Mouse (Mus musculus): Measurements from ENCODE around the gene Cd300lf. TPM values are rescaled to one million over a fixed set of nuclear protein-coding genes. Genes with fewer than 3 reads are reported as not detected.

The Cd300lf gene
- polyA plus RNA-seq, 1 experiment from 2014 or later, result 0.52 TPM

DNA sequence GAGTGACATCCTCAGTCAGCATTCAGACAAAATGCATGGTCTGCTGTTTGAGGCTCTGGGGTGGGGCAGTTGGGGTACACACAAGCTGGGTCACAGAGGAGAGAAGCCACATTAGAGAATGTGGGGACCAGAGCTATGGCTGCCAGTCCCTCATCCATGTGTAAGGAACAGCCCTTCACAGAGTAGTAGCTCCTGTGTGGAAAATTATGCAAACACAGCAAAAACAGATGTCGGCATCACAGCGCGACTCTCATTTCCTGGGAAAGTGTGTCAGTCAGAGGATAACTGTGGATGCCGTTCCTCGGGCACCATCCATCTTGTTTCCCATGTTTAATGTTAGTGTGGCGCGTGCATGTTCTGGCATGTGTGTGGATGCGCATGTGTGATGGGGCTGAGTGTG is 25.6 kb downstream of the Cd300lf start:
- Histone ChIP-seq H3K36me3 (ENCODE audit: insufficient read depth, low read length) (no peaks in the 10 kb centered on the region), H3K27ac (ENCODE audit: low read length) (no peak overlapping the region), H3K9me3 (ENCODE audit: low read length) (no peaks in the 10 kb centered on the region), H3K9ac (replicated peaks; ENCODE audit: low read length) (no peak overlapping the region), H3K27me3 (ENCODE audit: insufficient read depth, low read length) (no peaks in the 10 kb centered on the region), H3K4me1 (ENCODE audit: insufficient read depth, low read length) (no peaks in the 10 kb centered on the region), H3K4me2 (replicated peaks; ENCODE audit: low read depth, low read length) (no peak overlapping the region), H3K4me3 (ENCODE audit: low read length) (no peak overlapping the region)
- 85% methylated on average over 8 of the region's 8 CpGs for WGBS
- no peak for ATAC-seq (ENCODE audit: low FRiP score, low TSS enrichment)

DNA sequence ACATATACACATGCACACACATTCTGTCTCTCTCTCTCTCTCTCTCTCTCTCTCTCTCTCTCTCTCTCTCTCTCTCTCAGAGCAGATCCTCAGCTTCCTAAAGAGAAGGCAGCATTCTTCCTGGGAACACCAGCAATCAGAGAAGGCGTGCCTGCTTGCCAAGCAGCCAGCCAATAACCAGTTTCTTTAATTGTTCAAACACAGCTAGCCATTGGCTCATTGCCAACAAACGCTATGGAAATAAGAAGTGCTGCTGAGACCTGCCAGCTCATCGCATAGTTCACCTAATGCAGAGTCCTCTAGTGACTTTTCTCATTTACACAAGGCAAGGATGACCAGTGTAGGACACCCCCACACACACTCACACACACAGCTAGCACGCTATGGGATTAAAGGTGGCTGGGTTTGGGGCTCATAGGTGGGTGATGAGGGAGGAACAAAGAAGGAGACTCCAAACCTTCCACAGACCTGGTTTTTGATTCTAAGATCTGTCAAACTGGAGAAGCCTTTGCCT is 26.3 kb downstream of the Cd300lf start:
- H3K4me1 ChIP-seq (ENCODE audit: insufficient read depth, low read length), result no peaks in the 10 kb centered on the region
- no peak overlapping the region for H3K4me3 ChIP-seq (ENCODE audit: low read length)
- no peak for ATAC-seq (ENCODE audit: low FRiP score, low TSS enrichment)
- H3K4me2 ChIP-seq (replicated peaks; ENCODE audit: low read depth, low read length), result no peak overlapping the region
- H3K27me3 ChIP-seq (ENCODE audit: insufficient read depth, low read length), result no peaks in the 10 kb centered on the region
- no peak overlapping the region for H3K9ac ChIP-seq (replicated peaks; ENCODE audit: low read length)
- H3K36me3 ChIP-seq (ENCODE audit: insufficient read depth, low read length), result no peaks in the 10 kb centered on the region
- no peak overlapping the region for H3K27ac ChIP-seq (ENCODE audit: low read length)
- no peaks in the 10 kb centered on the region for H3K9me3 ChIP-seq (ENCODE audit: low read length)
- 45% methylated on average over 4 of the region's 4 CpGs for WGBS

- no peaks in the 10 kb centered on the region for H3K9me3 ChIP-seq (ENCODE audit: low read length)
- H3K4me2 ChIP-seq (replicated peaks; ENCODE audit: low read depth, low read length), result no peak overlapping the region
- H3K4me1 ChIP-seq (ENCODE audit: insufficient read depth, low read length), result no peaks in the 10 kb centered on the region
- no peak overlapping the region for H3K27ac ChIP-seq (ENCODE audit: low read length)
- no peak for ATAC-seq (ENCODE audit: low FRiP score, low TSS enrichment)
- H3K9ac ChIP-seq (replicated peaks; ENCODE audit: low read length), result no peak overlapping the region
- H3K4me3 ChIP-seq (ENCODE audit: low read length), result no peak overlapping the region
- no peaks in the 10 kb centered on the region for H3K36me3 ChIP-seq (ENCODE audit: insufficient read depth, low read length)
- H3K27me3 ChIP-seq (ENCODE audit: insufficient read depth, low read length), result no peaks in the 10 kb centered on the region
- WGBS, result 93% methylated on average over 2 of the region's 2 CpGs
Measured at GRCm38 (mm10) chr11:115106638-115107037, 27.2 kb downstream of the Cd300lf start.

- Histone ChIP-seq H3K4me1 (ENCODE audit: insufficient read depth, low read length) (no peaks in the 10 kb centered on the region), H3K9ac (replicated peaks; ENCODE audit: low read length) (no peak overlapping the region), H3K4me3 (ENCODE audit: low read length) (no peak overlapping the region), H3K9me3 (ENCODE audit: low read length) (no peaks in the 10 kb centered on the region), H3K27ac (ENCODE audit: low read length) (no peak overlapping the region), H3K36me3 (ENCODE audit: insufficient read depth, low read length) (no peaks in the 10 kb centered on the region), H3K4me2 (replicated peaks; ENCODE audit: low read depth, low read length) (no peak overlapping the region), H3K27me3 (ENCODE audit: insufficient read depth, low read length) (no peaks in the 10 kb centered on the region)
- WGBS, result 73% methylated on average over 8 of the region's 8 CpGs
- no peak for ATAC-seq (ENCODE audit: low FRiP score, low TSS enrichment)
Measured at GRCm38 (mm10) chr11:115104769-115105563, 28.8 kb downstream of the Cd300lf start.

DNA sequence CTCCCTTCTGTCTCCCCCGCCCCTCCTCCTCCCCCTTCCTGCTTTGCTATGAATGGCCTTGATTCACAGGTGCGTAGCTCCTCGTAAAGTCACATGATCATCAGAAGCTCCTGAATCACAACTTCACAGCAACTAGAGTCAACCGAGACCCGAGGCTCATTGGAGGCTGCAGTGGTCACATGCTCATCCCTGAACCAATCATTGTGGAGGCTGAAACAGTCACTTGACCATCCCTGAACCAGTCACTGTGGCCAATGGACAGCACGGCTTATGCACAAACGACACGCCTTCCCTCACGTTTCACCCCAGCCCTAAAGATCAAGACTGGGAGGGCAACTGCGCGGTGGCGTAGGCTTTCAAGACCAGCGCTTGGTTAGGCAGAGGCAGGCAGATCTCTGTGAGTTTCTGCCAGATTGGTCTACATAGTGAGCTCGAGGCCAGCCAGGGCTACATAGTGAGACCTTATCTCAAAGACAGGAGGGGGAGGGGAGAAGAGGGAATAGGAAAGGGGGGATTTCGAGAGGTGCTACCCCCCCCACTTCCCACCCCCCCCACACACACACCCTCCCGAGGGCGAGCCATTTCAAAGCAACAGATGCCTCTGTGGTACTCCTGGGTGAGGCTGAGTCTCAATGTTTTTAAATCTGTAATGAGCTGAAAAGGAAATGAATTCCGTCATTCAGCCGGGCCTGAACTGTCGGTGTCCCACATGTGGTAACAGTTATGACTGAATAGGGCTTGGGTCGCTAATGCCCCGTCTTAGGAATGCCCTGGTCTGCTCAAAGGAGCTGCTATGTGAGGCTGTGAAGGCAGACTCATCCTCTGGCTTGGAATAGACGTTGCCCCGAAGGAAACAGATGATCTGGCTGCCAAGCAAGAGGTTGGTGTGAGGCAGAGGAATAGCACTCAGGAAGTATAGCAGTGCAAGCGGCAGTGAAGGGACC is 30.1 kb downstream of the Cd300lf start:
- H3K9me3 ChIP-seq (ENCODE audit: low read length), result no peaks in the 10 kb centered on the region
- H3K27ac ChIP-seq (ENCODE audit: low read length), result no peak overlapping the region
- H3K4me2 ChIP-seq (replicated peaks; ENCODE audit: low read depth, low read length), result no peak overlapping the region
- ATAC-seq (ENCODE audit: low FRiP score, low TSS enrichment), result no peak
- no peaks in the 10 kb centered on the region for H3K4me1 ChIP-seq (ENCODE audit: insufficient read depth, low read length)
- no peak overlapping the region for H3K9ac ChIP-seq (replicated peaks; ENCODE audit: low read length)
- H3K4me3 ChIP-seq (ENCODE audit: low read length), result no peak overlapping the region
- whole genome bisulfite sequencing, result 85% methylated on average over 25 of the region's 25 CpGs
- H3K27me3 ChIP-seq (ENCODE audit: insufficient read depth, low read length), result no peaks in the 10 kb centered on the region
- H3K36me3 ChIP-seq (ENCODE audit: insufficient read depth, low read length), result no peaks in the 10 kb centered on the region

- no peaks in the 10 kb centered on the region for H3K27me3 ChIP-seq (ENCODE audit: insufficient read depth, low read length)
- no peaks in the 10 kb centered on the region for H3K36me3 ChIP-seq (ENCODE audit: insufficient read depth, low read length)
- no peak for ATAC-seq (ENCODE audit: low FRiP score, low TSS enrichment)
- no peaks in the 10 kb centered on the region for H3K4me1 ChIP-seq (ENCODE audit: insufficient read depth, low read length)
- WGBS, result 83% methylated on average over 9 of the region's 9 CpGs
- H3K4me3 ChIP-seq (ENCODE audit: low read length), result no peak overlapping the region
- H3K4me2 ChIP-seq (replicated peaks; ENCODE audit: low read depth, low read length), result no peak overlapping the region
- no peak overlapping the region for H3K9ac ChIP-seq (replicated peaks; ENCODE audit: low read length)
- H3K9me3 ChIP-seq (ENCODE audit: low read length), result no peaks in the 10 kb centered on the region
- H3K27ac ChIP-seq (ENCODE audit: low read length), result no peak overlapping the region
Measured at GRCm38 (mm10) chr11:115102116-115102515, 31.7 kb downstream of the Cd300lf start.

GRCm38 (mm10) chr11:115101615-115102051 is 32.2 kb downstream of the Cd300lf start:
- H3K27me3 ChIP-seq (ENCODE audit: insufficient read depth, low read length), result no peaks in the 10 kb centered on the region
- no peak for ATAC-seq (ENCODE audit: low FRiP score, low TSS enrichment)
- H3K4me3 ChIP-seq (ENCODE audit: low read length), result no peak overlapping the region
- no peaks in the 10 kb centered on the region for H3K36me3 ChIP-seq (ENCODE audit: insufficient read depth, low read length)
- H3K27ac ChIP-seq (ENCODE audit: low read length), result no peak overlapping the region
- 34% methylated on average over 6 of the region's 6 CpGs for WGBS
- no peaks in the 10 kb centered on the region for H3K9me3 ChIP-seq (ENCODE audit: low read length)
- no peak overlapping the region for H3K9ac ChIP-seq (replicated peaks; ENCODE audit: low read length)
- H3K4me2 ChIP-seq (replicated peaks; ENCODE audit: low read depth, low read length), result no peak overlapping the region
- H3K4me1 ChIP-seq (ENCODE audit: insufficient read depth, low read length), result no peaks in the 10 kb centered on the region

GRCm38 (mm10) chr11:115100741-115101140 is 33.1 kb downstream of the Cd300lf start:
- no peaks in the 10 kb centered on the region for H3K27me3 ChIP-seq (ENCODE audit: insufficient read depth, low read length)
- no peaks in the 10 kb centered on the region for H3K4me1 ChIP-seq (ENCODE audit: insufficient read depth, low read length)
- no peaks in the 10 kb centered on the region for H3K36me3 ChIP-seq (ENCODE audit: insufficient read depth, low read length)
- H3K4me2 ChIP-seq (replicated peaks; ENCODE audit: low read depth, low read length), result no peak overlapping the region
- H3K27ac ChIP-seq (ENCODE audit: low read length), result no peak overlapping the region
- no peak overlapping the region for H3K9ac ChIP-seq (replicated peaks; ENCODE audit: low read length)
- no peak overlapping the region for H3K4me3 ChIP-seq (ENCODE audit: low read length)
- 38% methylated on average over 7 of the region's 7 CpGs for WGBS
- no peaks in the 10 kb centered on the region for H3K9me3 ChIP-seq (ENCODE audit: low read length)
- ATAC-seq (ENCODE audit: low FRiP score, low TSS enrichment), result no peak

DNA sequence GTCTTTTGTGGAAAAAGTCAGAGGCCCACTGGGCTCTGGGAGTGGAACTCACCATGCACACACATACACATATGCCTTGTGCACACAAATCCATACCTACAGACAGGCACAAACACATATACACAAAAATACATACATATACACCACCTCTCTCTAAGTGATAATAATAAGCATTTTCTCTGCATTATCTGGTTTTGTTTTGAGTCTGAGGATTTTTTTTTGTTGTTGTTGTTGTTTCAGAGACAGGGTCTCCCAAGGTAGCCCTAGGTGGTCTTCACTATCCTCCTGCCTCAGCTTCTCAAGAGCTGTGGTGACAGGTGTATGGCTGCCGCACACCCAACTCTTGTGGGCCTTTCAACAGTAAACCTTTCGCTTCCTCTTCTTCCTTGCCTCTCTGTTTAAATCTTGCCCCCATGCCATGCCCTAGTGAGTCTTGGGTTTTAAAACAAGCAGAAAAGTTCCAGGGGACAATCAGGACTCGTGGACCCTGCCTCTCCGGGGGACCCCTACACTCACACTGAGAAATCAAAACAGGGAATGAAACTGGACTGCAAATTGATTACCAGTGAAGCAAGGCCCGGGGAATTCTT is 33.7 kb downstream of the Cd300lf start:
- no peaks in the 10 kb centered on the region for H3K36me3 ChIP-seq (ENCODE audit: insufficient read depth, low read length)
- H3K4me1 ChIP-seq (ENCODE audit: insufficient read depth, low read length), result no peaks in the 10 kb centered on the region
- H3K9ac ChIP-seq (replicated peaks; ENCODE audit: low read length), result no peak overlapping the region
- no peaks in the 10 kb centered on the region for H3K27me3 ChIP-seq (ENCODE audit: insufficient read depth, low read length)
- WGBS, result 66% methylated on average over 5 of the region's 5 CpGs
- no peak overlapping the region for H3K4me3 ChIP-seq (ENCODE audit: low read length)
- H3K4me2 ChIP-seq (replicated peaks; ENCODE audit: low read depth, low read length), result no peak overlapping the region
- no peaks in the 10 kb centered on the region for H3K9me3 ChIP-seq (ENCODE audit: low read length)
- H3K27ac ChIP-seq (ENCODE audit: low read length), result no peak overlapping the region
- ATAC-seq (ENCODE audit: low FRiP score, low TSS enrichment), result no peak
